Mouse (Mus musculus): ENCODE results near the gene Scin. TPM values are rescaled to one million over a fixed set of nuclear protein-coding genes. Genes with fewer than 3 reads are reported as not detected.
"Not testable (repeated sequence)": the region's sequence is repeated elsewhere in the genome, so short reads cannot be mapped to it uniquely, and the experiment has no call there.

The Scin gene
- 3.9 and 5.2 TPM in 2 replicates for polyA plus RNA-seq (2014; fragmentation: Nextera tagmentation; extraction: Ambion mirVana)

- Histone ChIP-seq H3K36me3 (ENCODE audit: control insufficient read depth, insufficient read depth, low read length) (no peaks in the 10 kb centered on the region), H3K4me2 (replicated peaks; ENCODE audit: low read depth, low read length) (peak within 1 kb of the TSS; percentile 71), H3K4me3 (ENCODE audit: low read depth, low read length) (peak within 1 kb of the TSS; percentile 37), H3K27me3 (ENCODE audit: control insufficient read depth, insufficient read depth, low read length) (peaks cover 8% of the 10 kb centered on the region), H3K4me1 (ENCODE audit: control insufficient read depth, insufficient read depth, low read length) (peaks cover 11% of the 10 kb centered on the region), H3K9me3 (ENCODE audit: control insufficient read depth, low read depth, low read length) (no peaks in the 10 kb centered on the region), H3K27ac (ENCODE audit: low read length) (no peak within 1 kb of the TSS), H3K9ac (replicated peaks; ENCODE audit: low read depth, low read length) (no peak within 1 kb of the TSS)
- ATAC-seq (ENCODE audit: insufficient number of reproducible peaks, insufficient read depth, low FRiP score, low read depth), result peak; percentile 67
- WGBS, result 1% methylated on average over 39 of the region's 39 CpGs
Observed at GRCm38 (mm10) chr12:40133573-40134271, at the start of gene Scin. TSS of gene Scin (minus strand) at chr12:40134228.

GRCm38 (mm10) chr12:40177089-40177488 lies 43.1 kb upstream of the Scin start:
- Histone ChIP-seq H3K9me3 (ENCODE audit: control insufficient read depth, low read depth, low read length) (no peaks in the 10 kb centered on the region), H3K4me2 (replicated peaks; ENCODE audit: low read depth, low read length) (no peak overlapping the region), H3K27ac (ENCODE audit: low read length) (no peak overlapping the region), H3K27me3 (ENCODE audit: control insufficient read depth, insufficient read depth, low read length) (no peaks in the 10 kb centered on the region), H3K9ac (replicated peaks; ENCODE audit: low read depth, low read length) (no peak overlapping the region), H3K4me3 (ENCODE audit: low read depth, low read length) (no peak overlapping the region), H3K36me3 (ENCODE audit: control insufficient read depth, insufficient read depth, low read length) (no peaks in the 10 kb centered on the region), H3K4me1 (ENCODE audit: control insufficient read depth, insufficient read depth, low read length) (no peaks in the 10 kb centered on the region)
- WGBS, result 63% methylated on average over 6 of the region's 6 CpGs
- ATAC-seq (ENCODE audit: insufficient number of reproducible peaks, insufficient read depth, low FRiP score, low read depth), result no peak

GRCm38 (mm10) chr12:40176158-40176557 lies 42.1 kb upstream of the Scin start:
- H3K27ac ChIP-seq (ENCODE audit: low read length), result no peak overlapping the region
- 46% methylated on average over 2 of the region's 2 CpGs for WGBS
- no peaks in the 10 kb centered on the region for H3K27me3 ChIP-seq (ENCODE audit: control insufficient read depth, insufficient read depth, low read length)
- H3K4me3 ChIP-seq (ENCODE audit: low read depth, low read length), result no peak overlapping the region
- H3K9me3 ChIP-seq (ENCODE audit: control insufficient read depth, low read depth, low read length), result no peaks in the 10 kb centered on the region
- no peaks in the 10 kb centered on the region for H3K4me1 ChIP-seq (ENCODE audit: control insufficient read depth, insufficient read depth, low read length)
- H3K4me2 ChIP-seq (replicated peaks; ENCODE audit: low read depth, low read length), result no peak overlapping the region
- no peaks in the 10 kb centered on the region for H3K36me3 ChIP-seq (ENCODE audit: control insufficient read depth, insufficient read depth, low read length)
- H3K9ac ChIP-seq (replicated peaks; ENCODE audit: low read depth, low read length), result no peak overlapping the region
- ATAC-seq (ENCODE audit: insufficient number of reproducible peaks, insufficient read depth, low FRiP score, low read depth), result no peak

GRCm38 (mm10) chr12:40175171-40175570 lies 41.1 kb upstream of the Scin start:
- H3K36me3 ChIP-seq (ENCODE audit: control insufficient read depth, insufficient read depth, low read length); H3K4me1 ChIP-seq (ENCODE audit: control insufficient read depth, insufficient read depth, low read length); H3K4me3 ChIP-seq (ENCODE audit: low read depth, low read length); ATAC-seq (ENCODE audit: insufficient number of reproducible peaks, insufficient read depth, low FRiP score, low read depth); H3K9me3 ChIP-seq (ENCODE audit: control insufficient read depth, low read depth, low read length); H3K4me2 ChIP-seq (replicated peaks; ENCODE audit: low read depth, low read length); H3K9ac ChIP-seq (replicated peaks; ENCODE audit: low read depth, low read length); H3K27me3 ChIP-seq (ENCODE audit: control insufficient read depth, insufficient read depth, low read length); H3K27ac ChIP-seq (ENCODE audit: low read length): not testable (repeated sequence)
- 30% methylated on average over 1 of the region's 1 CpGs for WGBS

GRCm38 (mm10) chr12:40171637-40172036 lies 37.6 kb upstream of the Scin start:
- Histone ChIP-seq H3K9me3 (ENCODE audit: control insufficient read depth, low read depth, low read length) (no peaks in the 10 kb centered on the region), H3K4me2 (replicated peaks; ENCODE audit: low read depth, low read length) (no peak overlapping the region), H3K4me3 (ENCODE audit: low read depth, low read length) (no peak overlapping the region), H3K36me3 (ENCODE audit: control insufficient read depth, insufficient read depth, low read length) (no peaks in the 10 kb centered on the region), H3K9ac (replicated peaks; ENCODE audit: low read depth, low read length) (no peak overlapping the region), H3K4me1 (ENCODE audit: control insufficient read depth, insufficient read depth, low read length) (no peaks in the 10 kb centered on the region), H3K27ac (ENCODE audit: low read length) (no peak overlapping the region), H3K27me3 (ENCODE audit: control insufficient read depth, insufficient read depth, low read length) (no peaks in the 10 kb centered on the region)
- 69% methylated on average over 2 of the region's 2 CpGs for WGBS
- no peak for ATAC-seq (ENCODE audit: insufficient number of reproducible peaks, insufficient read depth, low FRiP score, low read depth)

GRCm38 (mm10) chr12:40169675-40170074 lies 35.6 kb upstream of the Scin start:
- H3K9ac ChIP-seq (replicated peaks; ENCODE audit: low read depth, low read length), result no peak overlapping the region
- no peaks in the 10 kb centered on the region for H3K4me1 ChIP-seq (ENCODE audit: control insufficient read depth, insufficient read depth, low read length)
- no peak overlapping the region for H3K4me3 ChIP-seq (ENCODE audit: low read depth, low read length)
- H3K36me3 ChIP-seq (ENCODE audit: control insufficient read depth, insufficient read depth, low read length), result no peaks in the 10 kb centered on the region
- 91% methylated on average over 1 of the region's 1 CpGs for WGBS
- H3K4me2 ChIP-seq (replicated peaks; ENCODE audit: low read depth, low read length), result no peak overlapping the region
- H3K27me3 ChIP-seq (ENCODE audit: control insufficient read depth, insufficient read depth, low read length), result no peaks in the 10 kb centered on the region
- no peaks in the 10 kb centered on the region for H3K9me3 ChIP-seq (ENCODE audit: control insufficient read depth, low read depth, low read length)
- H3K27ac ChIP-seq (ENCODE audit: low read length), result no peak overlapping the region
- no peak for ATAC-seq (ENCODE audit: insufficient number of reproducible peaks, insufficient read depth, low FRiP score, low read depth)

GRCm38 (mm10) chr12:40164621-40165020 lies 30.6 kb upstream of the Scin start:
- no peak overlapping the region for H3K27ac ChIP-seq (ENCODE audit: low read length)
- no peak overlapping the region for H3K4me3 ChIP-seq (ENCODE audit: low read depth, low read length)
- WGBS, result 3% methylated on average over 2 of the region's 2 CpGs
- H3K9me3 ChIP-seq (ENCODE audit: control insufficient read depth, low read depth, low read length), result no peaks in the 10 kb centered on the region
- ATAC-seq (ENCODE audit: insufficient number of reproducible peaks, insufficient read depth, low FRiP score, low read depth), result peak; percentile 33; the same call in 1 of the 2 replicates
- no peaks in the 10 kb centered on the region for H3K36me3 ChIP-seq (ENCODE audit: control insufficient read depth, insufficient read depth, low read length)
- no peak overlapping the region for H3K9ac ChIP-seq (replicated peaks; ENCODE audit: low read depth, low read length)
- H3K4me1 ChIP-seq (ENCODE audit: control insufficient read depth, insufficient read depth, low read length), result no peaks in the 10 kb centered on the region
- H3K4me2 ChIP-seq (replicated peaks; ENCODE audit: low read depth, low read length), result no peak overlapping the region
- H3K27me3 ChIP-seq (ENCODE audit: control insufficient read depth, insufficient read depth, low read length), result no peaks in the 10 kb centered on the region

GRCm38 (mm10) chr12:40160777-40161176 lies 26.7 kb upstream of the Scin start:
- no peaks in the 10 kb centered on the region for H3K27me3 ChIP-seq (ENCODE audit: control insufficient read depth, insufficient read depth, low read length)
- H3K27ac ChIP-seq (ENCODE audit: low read length), result no peak overlapping the region
- H3K9me3 ChIP-seq (ENCODE audit: control insufficient read depth, low read depth, low read length), result no peaks in the 10 kb centered on the region
- H3K4me1 ChIP-seq (ENCODE audit: control insufficient read depth, insufficient read depth, low read length), result no peaks in the 10 kb centered on the region
- no peak overlapping the region for H3K4me2 ChIP-seq (replicated peaks; ENCODE audit: low read depth, low read length)
- H3K9ac ChIP-seq (replicated peaks; ENCODE audit: low read depth, low read length), result no peak overlapping the region
- H3K4me3 ChIP-seq (ENCODE audit: low read depth, low read length), result no peak overlapping the region
- no peaks in the 10 kb centered on the region for H3K36me3 ChIP-seq (ENCODE audit: control insufficient read depth, insufficient read depth, low read length)
- ATAC-seq (ENCODE audit: insufficient number of reproducible peaks, insufficient read depth, low FRiP score, low read depth), result no peak
- 61% methylated on average over 2 of the region's 2 CpGs for whole genome bisulfite sequencing

- no peak for ATAC-seq (ENCODE audit: insufficient number of reproducible peaks, insufficient read depth, low FRiP score, low read depth)
- H3K4me2 ChIP-seq (replicated peaks; ENCODE audit: low read depth, low read length), result no peak overlapping the region
- H3K27ac ChIP-seq (ENCODE audit: low read length), result no peak overlapping the region
- 89% methylated on average over 6 of the region's 6 CpGs for WGBS
- H3K36me3 ChIP-seq (ENCODE audit: control insufficient read depth, insufficient read depth, low read length), result no peaks in the 10 kb centered on the region
- H3K27me3 ChIP-seq (ENCODE audit: control insufficient read depth, insufficient read depth, low read length), result no peaks in the 10 kb centered on the region
- no peaks in the 10 kb centered on the region for H3K4me1 ChIP-seq (ENCODE audit: control insufficient read depth, insufficient read depth, low read length)
- no peak overlapping the region for H3K4me3 ChIP-seq (ENCODE audit: low read depth, low read length)
- H3K9ac ChIP-seq (replicated peaks; ENCODE audit: low read depth, low read length), result no peak overlapping the region
- H3K9me3 ChIP-seq (ENCODE audit: control insufficient read depth, low read depth, low read length), result no peaks in the 10 kb centered on the region
Observed at GRCm38 (mm10) chr12:40154188-40154587, 20.2 kb upstream of the Scin start.

Measured in stomach, embryonic 14.5 days (tissue).